In genomic region chr12:87036631-87037030, GRCm38 (mm10) we compare ENCODE assay signal across 35 mouse cellular contexts. TPM values are rescaled to one million over a fixed set of nuclear protein-coding genes. Genes with fewer than 3 reads are reported as not detected.
"Had no signal": no experiment of that assay in that cellular context is flagged by ENCODE, and none has a peak within 500 bp of the region (broad histone marks: within the 10 kb centered on the region; RNA-seq: fewer than 3 reads in every experiment).

No protein-coding gene starts in this region.

- H3K36me3 ChIP-seq: embryonic facial prominence, embryonic 10.5 days; embryonic facial prominence, embryonic 12.5 days; embryonic facial prominence, embryonic 13.5 days; embryonic facial prominence, embryonic 15.5 days; forebrain, embryonic 10.5 days; forebrain, embryonic 12.5 days; forebrain, embryonic 15.5 days had no signal

- H3K9ac ChIP-seq: embryonic facial prominence, embryonic 12.5 days; embryonic facial prominence, embryonic 13.5 days; embryonic facial prominence, embryonic 15.5 days; forebrain, embryonic 12.5 days; forebrain, embryonic 13.5 days; forebrain, embryonic 15.5 days; forebrain, postnatal 0 days had no signal

- H3K4me1 ChIP-seq: embryonic facial prominence, embryonic 10.5 days; embryonic facial prominence, embryonic 12.5 days; embryonic facial prominence, embryonic 13.5 days; embryonic facial prominence, embryonic 15.5 days; forebrain, embryonic 10.5 days; forebrain, embryonic 12.5 days; forebrain, embryonic 13.5 days had no signal

- ATAC-seq: forebrain, embryonic 13.5 days; forebrain, embryonic 14.5 days; forebrain, embryonic 15.5 days; forebrain, embryonic 16.5 days; forebrain, postnatal 0 days had no signal

- H3K9me3 ChIP-seq: embryonic facial prominence, embryonic 10.5 days; embryonic facial prominence, embryonic 12.5 days; embryonic facial prominence, embryonic 13.5 days; embryonic facial prominence, embryonic 15.5 days; forebrain, embryonic 10.5 days; forebrain, embryonic 12.5 days; forebrain, embryonic 13.5 days; forebrain, embryonic 15.5 days had no signal

- H3K4me2 ChIP-seq: embryonic facial prominence, embryonic 12.5 days; embryonic facial prominence, embryonic 13.5 days; embryonic facial prominence, embryonic 15.5 days; forebrain, embryonic 12.5 days; forebrain, embryonic 13.5 days; forebrain, embryonic 15.5 days had no signal

- H3K27me3 ChIP-seq: embryonic facial prominence, embryonic 12.5 days; embryonic facial prominence, embryonic 13.5 days; embryonic facial prominence, embryonic 15.5 days; forebrain, embryonic 12.5 days; forebrain, embryonic 13.5 days; forebrain, embryonic 15.5 days had no signal

- H3K4me3 ChIP-seq: embryonic facial prominence, embryonic 10.5 days; embryonic facial prominence, embryonic 12.5 days; embryonic facial prominence, embryonic 13.5 days; embryonic facial prominence, embryonic 15.5 days; erythroblast, embryonic 14.5 days; forebrain, embryonic 10.5 days; forebrain, embryonic 12.5 days; forebrain, embryonic 13.5 days; forebrain, embryonic 15.5 days; gastrocnemius, adult 2 months; heart, adult 2 months had no signal

- H3K27ac ChIP-seq: embryonic facial prominence, embryonic 10.5 days; embryonic facial prominence, embryonic 12.5 days; embryonic facial prominence, embryonic 13.5 days; embryonic facial prominence, embryonic 15.5 days; forebrain, embryonic 10.5 days; forebrain, embryonic 12.5 days; forebrain, embryonic 13.5 days; forebrain, embryonic 15.5 days; gastrocnemius, adult 2 months; heart, adult 2 months had no signal

- DNase-seq: cerebellum, adult 2 months; cerebellum, adult 8-10 months; cerebellum, adult 9-10 months; cerebellum, adult 9-11 months; cerebellum, postnatal 10 days; cerebellum, postnatal 14 days; cerebellum, postnatal 25 days; cerebellum, postnatal 36 days; embryo, embryonic 11 days; forebrain, postnatal 0 days; gastrocnemius, adult 2 months; gastrocnemius, postnatal 10 days; gastrocnemius, postnatal 14 days; gastrocnemius, postnatal 25 days; gastrocnemius, postnatal 36 days; heart, adult 18-20 months; heart, adult 2 months had no signal

RNA-seq across cellular contexts. Expression of gene Tmem63c, which starts 15.5 kb away (rescaled TPM):
- total RNA-seq: common myeloid progenitor, adult 5-6 weeks; gastrocnemius, adult 18-20 months; gastrocnemius, adult 2 months; gastrocnemius, postnatal 25 days; gastrocnemius, postnatal 36 days; granulocyte monocyte progenitor cell, adult 5-6 weeks had no signal
- polyA plus RNA-seq: erythroblast, embryonic 14.5 days had no signal

RNA-seq across cellular contexts. Expression of gene Zdhhc22, which starts 46.4 kb away (rescaled TPM):
- total RNA-seq: common myeloid progenitor, adult 5-6 weeks; gastrocnemius, adult 18-20 months; gastrocnemius, adult 2 months; gastrocnemius, adult 8-10 months; gastrocnemius, postnatal 10 days; gastrocnemius, postnatal 14 days; gastrocnemius, postnatal 25 days; gastrocnemius, postnatal 36 days; gastrocnemius, postnatal 4 days; granulocyte monocyte progenitor cell, adult 5-6 weeks; heart, adult 18-20 months; heart, adult 2 months; heart, adult 8-10 months had no signal
- polyA plus RNA-seq: erythroblast, embryonic 14.5 days; forebrain, embryonic 10.5 days; gonadal fat pad, adult 2 months; heart, adult 2 months had no signal
